Mouse (Mus musculus) hindbrain, embryonic 14.5 days (tissue): ENCODE data around the gene Gm21897. TPM values are rescaled to one million over a fixed set of nuclear protein-coding genes. Genes with fewer than 3 reads are reported as not detected.
A peak's percentile ranks its signal among the peaks of the same experiment; 100 is the strongest.
"Not testable (repeated sequence)": the region's sequence is repeated elsewhere in the genome, so short reads cannot be mapped to it uniquely, and the experiment has no call there.

Source experiments
- ATAC-seq: fragments of 200-750 bp; cut with Nextera tagmentation; 2 replicates; pipeline ENCODE4 v1.8.0; 2017; ENCODE audit warnings: moderate number of reproducible peaks, mild to moderate bottlenecking, moderate TSS enrichment, moderate library complexity; ENCODE audit not compliant: low FRiP score
- DNase-seq: peaks from one replicate; pipeline ENCODE4 v3.0.0-alpha.2; 2015; ENCODE audit warnings: low spot score
- H3K27ac ChIP-seq: fragments of 300-500 bp; sonication (generic); 2 replicates; pipeline ENCODE4 v1.5.1; 2014; ENCODE audit warnings: mild to moderate bottlenecking, moderate library complexity
- H3K27me3 ChIP-seq: fragments of 300-500 bp; sonication (generic); 2 replicates; pipeline ENCODE4 v1.6.1; 2014; ENCODE audit warnings: mild to moderate bottlenecking, low read length, mixed read lengths; ENCODE audit not compliant: control insufficient read depth, insufficient read depth
- H3K36me3 ChIP-seq: fragments of 300-500 bp; sonication (generic); replicated peaks from 2 replicates; pipeline ENCODE4 v1.6.1; 2014; ENCODE audit not compliant: control insufficient read depth, insufficient read depth
- H3K4me1 ChIP-seq: fragments of 300-500 bp; sonication (generic); replicated peaks from 2 replicates; pipeline ENCODE4 v1.6.1; 2014; ENCODE audit warnings: antibody characterized with exemption, low read length, mixed read lengths; ENCODE audit not compliant: control insufficient read depth, insufficient read depth
- H3K4me2 ChIP-seq: fragments of 300-500 bp; sonication (generic); replicated peaks from 2 replicates; pipeline ENCODE4 v1.6.1; 2014; ENCODE audit warnings: mild to moderate bottlenecking, moderate library complexity
- H3K4me3 ChIP-seq: fragments of 300-500 bp; sonication (generic); replicated peaks from 2 replicates; pipeline ENCODE4 v1.5.1; 2014; ENCODE audit warnings: mild to moderate bottlenecking, low read length
- H3K9ac ChIP-seq: fragments of 300-500 bp; sonication (generic); 2 replicates; pipeline ENCODE4 v1.6.1; 2014
- H3K9me3 ChIP-seq: fragments of 300-500 bp; sonication (generic); 2 replicates; pipeline ENCODE4 v1.6.1; 2016; ENCODE audit warnings: low read length; ENCODE audit not compliant: control insufficient read depth
- WGBS: fragments of 180-500 bp; shearing (Covaris S2); extraction: QIAGEN DNeasy Blood & Tissue Kit; methylation state at CpG from one replicate; pipeline ENCODE4 v1.1.7; 2014; 5-methylcytosine and 5-hydroxymethylcytosine counted together
- polyA plus RNA-seq: library from polyadenylated mRNA; unstranded; fragments of >200 nt; fragmentation: Nextera tagmentation; extraction: Ambion mirVana; gene quantifications from 2 replicates; pipeline ENCODE4 v1.2.1, GENCODE M21; 2014

Gene Gm21897
- not detected in 2 replicates for polyA plus RNA-seq

DNA sequence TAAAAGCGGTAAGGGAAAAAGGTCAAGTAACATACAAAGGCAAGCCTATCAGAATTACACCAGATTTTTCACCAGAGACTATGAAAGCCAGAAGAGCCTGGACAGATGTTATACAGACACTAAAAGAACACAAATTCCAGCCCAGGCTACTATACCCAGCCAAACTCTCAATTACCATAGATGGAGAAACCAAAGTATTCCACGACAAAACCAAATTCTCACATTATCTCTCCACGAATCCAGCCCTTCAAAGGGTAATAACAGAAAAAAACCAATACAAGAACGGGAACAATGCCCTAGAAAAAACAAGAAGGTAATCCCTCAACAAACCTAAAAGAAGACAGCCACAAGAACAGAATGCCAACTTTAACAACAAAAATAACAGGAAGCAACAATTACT, at the start of gene Gm21897:
Gm21897 (plus strand) TSS at position 301 of the 400 bp plus-strand sequence.
- not testable (repeated sequence) for H3K4me1 ChIP-seq, H3K4me3 ChIP-seq, H3K4me2 ChIP-seq, H3K27ac ChIP-seq, DNase-seq, H3K9me3 ChIP-seq, H3K9ac ChIP-seq, H3K36me3 ChIP-seq, ATAC-seq, H3K27me3 ChIP-seq
- no CpG with 5 or more reads among the region's 4 CpGs for WGBS

DNA sequence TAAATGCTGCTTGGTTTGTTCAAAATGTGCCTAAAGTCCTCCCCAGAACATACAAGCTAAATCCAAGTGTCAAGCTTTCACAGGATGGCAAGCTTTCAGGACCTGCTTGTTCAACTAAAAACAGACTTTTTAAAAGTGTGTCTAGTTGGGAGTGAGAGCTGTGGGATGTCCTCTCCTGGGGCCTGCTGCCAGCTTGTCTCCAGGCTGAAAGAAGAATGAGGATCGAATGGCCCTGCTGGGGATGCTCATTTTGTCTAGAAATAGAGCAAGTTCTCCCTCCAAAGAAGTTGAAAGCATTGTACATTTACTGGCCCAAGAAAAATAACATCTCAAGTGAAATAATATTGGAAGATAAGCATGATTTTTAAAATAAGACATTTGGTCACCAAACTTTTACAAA, 45.0 kb upstream of the Gm21897 start:
- H3K9me3 ChIP-seq = no peaks in the 10 kb centered on the region
- no peak overlapping the region for H3K9ac ChIP-seq
- no peak overlapping the region for H3K4me3 ChIP-seq
- no peak overlapping the region for H3K27ac ChIP-seq
- H3K4me2 ChIP-seq = no peak overlapping the region
- H3K27me3 ChIP-seq = no peaks in the 10 kb centered on the region
- WGBS = 63% methylated on average over 1 of the region's 1 CpGs
- H3K36me3 ChIP-seq = no peaks in the 10 kb centered on the region
- H3K4me1 ChIP-seq = no peaks in the 10 kb centered on the region
- no peak for DNase-seq
- ATAC-seq = no peak

DNA sequence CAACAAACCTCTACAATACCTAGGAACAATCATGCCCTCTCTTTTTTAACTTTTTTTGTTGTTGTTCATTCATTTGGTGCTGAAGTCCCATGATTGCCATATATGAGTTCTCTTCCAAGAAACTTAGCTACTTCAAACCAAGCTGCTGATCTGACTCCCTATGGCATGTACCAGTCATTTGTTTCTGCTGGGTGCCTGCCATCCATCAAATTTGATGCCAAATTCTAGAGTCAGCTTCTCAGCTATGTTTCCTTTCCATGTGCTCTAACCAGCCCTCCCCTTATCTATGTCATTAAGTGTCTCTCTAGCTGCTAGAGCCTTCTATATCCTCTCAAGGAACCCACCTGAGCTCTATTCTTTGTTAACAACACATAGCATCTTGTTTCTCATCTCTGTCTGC, 39.8 kb upstream of the Gm21897 start:
- Histone ChIP-seq H3K27ac (no peak overlapping the region), H3K4me1 (no peaks in the 10 kb centered on the region), H3K27me3 (no peaks in the 10 kb centered on the region), H3K4me2 (no peak overlapping the region), H3K4me3 (no peak overlapping the region), H3K36me3 (no peaks in the 10 kb centered on the region), H3K9ac (no peak overlapping the region), H3K9me3 (no peaks in the 10 kb centered on the region)
- DNase-seq = no peak
- no peak for ATAC-seq

DNA sequence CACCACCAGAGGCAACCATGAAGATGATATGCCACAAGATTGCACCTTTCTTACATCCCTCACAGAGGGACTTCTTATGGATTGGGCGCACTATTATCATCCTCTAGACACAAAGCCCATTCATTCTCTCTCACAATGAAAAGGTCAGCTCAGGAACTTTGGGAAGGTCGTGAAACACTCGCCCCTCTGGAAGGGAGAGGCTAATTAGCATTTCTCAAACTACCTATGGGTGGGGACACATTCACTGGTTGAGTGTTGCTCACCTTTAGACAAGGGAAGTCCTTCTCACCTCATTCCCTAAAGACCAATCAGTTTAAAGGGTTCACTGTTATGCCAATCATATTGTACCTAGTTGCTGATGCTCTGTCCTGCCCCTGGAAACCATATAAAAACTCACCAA, 24.2 kb upstream of the Gm21897 start:
- Histone ChIP-seq H3K9me3 (no peaks in the 10 kb centered on the region), H3K36me3 (no peaks in the 10 kb centered on the region), H3K9ac (no peak overlapping the region), H3K4me1 (no peaks in the 10 kb centered on the region), H3K4me3 (no peak overlapping the region), H3K27ac (no peak overlapping the region), H3K4me2 (no peak overlapping the region), H3K27me3 (no peaks in the 10 kb centered on the region)
- 59% methylated on average over 3 of the region's 3 CpGs for WGBS
- no peak for ATAC-seq
- no peak for DNase-seq

DNA sequence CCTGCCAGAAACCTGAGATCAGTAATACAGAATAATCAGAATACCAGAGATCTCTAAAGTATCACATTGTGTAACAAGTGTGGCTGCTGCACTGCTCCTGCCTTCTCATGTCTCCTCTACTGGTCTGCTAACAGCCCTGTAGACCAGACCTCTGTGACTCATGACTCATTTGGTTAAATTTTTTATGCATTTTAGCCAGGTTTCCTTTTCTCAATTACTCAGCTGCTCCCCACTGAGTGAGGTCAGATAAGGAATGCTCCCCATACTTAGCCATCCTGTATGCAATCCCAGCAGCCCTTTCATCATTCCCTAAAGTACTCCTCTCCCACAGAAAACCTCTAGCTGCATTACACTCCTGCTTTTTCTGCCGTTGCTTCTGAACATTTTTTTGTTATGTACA, 23.0 kb upstream of the Gm21897 start:
- Histone ChIP-seq H3K4me2 (no peak overlapping the region), H3K9ac (no peak overlapping the region), H3K4me1 (no peaks in the 10 kb centered on the region), H3K9me3 (no peaks in the 10 kb centered on the region), H3K27ac (no peak overlapping the region), H3K36me3 (no peaks in the 10 kb centered on the region), H3K27me3 (no peaks in the 10 kb centered on the region), H3K4me3 (no peak overlapping the region)
- ATAC-seq = no peak
- 68% methylated on average over 1 of the region's 1 CpGs for WGBS
- DNase-seq = no peak

DNA sequence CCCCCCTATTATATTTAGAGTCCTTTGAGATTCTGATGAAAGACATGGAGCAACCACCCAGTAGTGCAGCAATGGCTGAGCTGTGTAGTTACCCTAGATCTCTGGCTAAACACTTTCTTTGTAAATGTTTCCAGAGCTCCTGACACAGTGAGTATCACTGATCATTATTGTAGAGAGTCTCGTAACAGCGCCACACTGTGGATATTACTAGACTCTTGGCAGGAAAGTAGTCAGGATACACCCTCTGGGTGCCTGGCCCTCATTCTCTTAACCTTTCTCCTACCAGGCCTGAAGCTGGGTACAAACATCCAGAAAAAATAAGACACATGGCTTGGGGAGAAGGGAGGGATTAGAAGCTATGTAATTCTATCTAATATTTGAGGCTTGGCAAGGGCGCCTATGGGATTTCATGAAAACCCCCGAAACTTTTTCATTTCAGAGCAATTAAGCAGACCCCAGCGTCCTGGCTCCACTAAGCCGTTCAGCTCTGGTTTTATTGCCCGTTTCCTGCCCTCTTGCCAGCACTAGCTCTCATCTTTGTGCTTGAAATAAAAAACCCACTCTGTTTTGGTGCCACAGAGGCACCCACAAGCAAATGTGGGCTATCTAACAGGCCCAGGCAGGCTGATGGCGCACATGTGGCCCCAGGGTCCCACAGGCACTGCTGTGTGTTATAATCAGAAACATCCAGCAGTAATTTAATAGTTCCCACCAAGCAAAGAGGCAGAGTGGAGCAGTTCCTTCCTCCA, 22.2 kb upstream of the Gm21897 start:
- Histone ChIP-seq H3K4me3 (no peak overlapping the region), H3K4me2 (no peak overlapping the region), H3K27me3 (no peaks in the 10 kb centered on the region), H3K27ac (no peak overlapping the region), H3K4me1 (no peaks in the 10 kb centered on the region), H3K36me3 (no peaks in the 10 kb centered on the region), H3K9ac (no peak overlapping the region), H3K9me3 (no peaks in the 10 kb centered on the region)
- ATAC-seq (no peak), DNase-seq (peak; percentile 48)
- WGBS = 73% methylated on average over 8 of the region's 8 CpGs

DNA sequence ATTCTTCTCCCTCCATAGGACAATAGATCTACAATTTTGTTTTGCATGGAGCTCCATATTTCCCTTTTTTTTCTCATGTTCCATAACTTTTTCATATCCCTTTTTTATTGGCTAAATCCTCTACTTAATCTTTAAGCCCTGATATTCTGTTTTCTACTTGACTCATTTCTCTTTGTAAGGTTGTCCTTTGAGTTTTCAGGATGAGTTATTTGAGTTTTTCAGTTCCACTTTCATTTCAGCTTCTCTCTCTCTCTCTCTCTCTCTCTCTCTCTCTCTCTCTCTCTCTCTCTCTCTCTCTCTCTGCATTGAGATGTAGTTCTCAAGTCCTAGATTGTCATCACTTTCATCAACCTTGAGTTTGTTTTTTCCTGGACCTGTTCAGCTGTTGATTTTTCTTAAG, 17.3 kb downstream of the Gm21897 start:
- no peak overlapping the region for H3K27ac ChIP-seq
- H3K36me3 ChIP-seq = no peaks in the 10 kb centered on the region
- no peak overlapping the region for H3K4me3 ChIP-seq
- ATAC-seq (no peak), DNase-seq (peak; percentile 8)
- no peaks in the 10 kb centered on the region for H3K9me3 ChIP-seq
- H3K9ac ChIP-seq = no peak overlapping the region
- H3K27me3 ChIP-seq = no peaks in the 10 kb centered on the region
- H3K4me1 ChIP-seq = no peaks in the 10 kb centered on the region
- no peak overlapping the region for H3K4me2 ChIP-seq

DNA sequence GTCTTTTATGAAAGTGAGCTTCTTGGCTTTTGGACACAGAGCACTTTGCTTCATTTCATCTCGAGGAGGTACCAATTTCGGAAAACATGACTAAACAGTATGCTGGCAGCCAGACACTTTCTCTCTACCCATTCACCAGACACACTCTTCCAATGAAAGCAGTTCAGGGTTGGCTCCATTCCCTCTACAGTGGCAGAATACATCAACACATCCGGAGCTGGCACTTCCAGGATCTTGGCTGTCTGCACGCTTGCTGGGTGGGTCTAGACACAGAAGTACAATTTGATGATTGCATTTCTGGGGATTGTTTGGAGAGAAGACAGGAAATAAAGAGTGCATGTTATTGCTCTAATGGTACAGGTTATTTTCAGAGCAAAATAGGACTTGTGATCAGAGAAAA, 21.8 kb downstream of the Gm21897 start:
- Histone ChIP-seq H3K27me3 (no peaks in the 10 kb centered on the region), H3K9ac (no peak overlapping the region), H3K4me3 (no peak overlapping the region), H3K9me3 (no peaks in the 10 kb centered on the region), H3K36me3 (no peaks in the 10 kb centered on the region), H3K4me1 (no peaks in the 10 kb centered on the region), H3K4me2 (no peak overlapping the region), H3K27ac (no peak overlapping the region)
- 81% methylated on average over 4 of the region's 4 CpGs for WGBS
- ATAC-seq (no peak), DNase-seq (no peak)

DNA sequence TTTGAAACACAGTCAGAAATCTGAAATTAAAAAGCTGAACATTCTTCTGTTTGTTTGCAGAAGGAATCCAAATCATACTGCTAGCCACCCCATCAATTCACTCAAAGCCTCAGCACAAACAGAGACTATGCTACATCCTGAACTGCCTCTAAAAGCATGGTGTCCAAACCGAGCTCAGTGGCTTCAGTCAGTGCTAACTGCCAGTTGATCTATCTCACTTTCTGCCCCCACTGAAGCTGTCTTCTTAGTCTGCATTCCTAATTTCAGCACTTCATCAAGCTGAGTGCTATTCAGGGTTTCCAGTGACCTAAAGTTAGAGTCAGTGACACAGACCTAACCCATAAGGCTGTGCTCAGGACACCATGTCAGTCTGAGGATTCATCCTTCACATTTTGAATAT, 28.8 kb downstream of the Gm21897 start:
- no peaks in the 10 kb centered on the region for H3K4me1 ChIP-seq
- no peak overlapping the region for H3K27ac ChIP-seq
- ATAC-seq = no peak
- H3K4me3 ChIP-seq = no peak overlapping the region
- H3K27me3 ChIP-seq = no peaks in the 10 kb centered on the region
- H3K36me3 ChIP-seq = no peaks in the 10 kb centered on the region
- no peak overlapping the region for H3K9ac ChIP-seq
- no peak overlapping the region for H3K4me2 ChIP-seq
- no peaks in the 10 kb centered on the region for H3K9me3 ChIP-seq
- 84% methylated on average over 1 of the region's 1 CpGs for WGBS
- DNase-seq = no peak

DNA sequence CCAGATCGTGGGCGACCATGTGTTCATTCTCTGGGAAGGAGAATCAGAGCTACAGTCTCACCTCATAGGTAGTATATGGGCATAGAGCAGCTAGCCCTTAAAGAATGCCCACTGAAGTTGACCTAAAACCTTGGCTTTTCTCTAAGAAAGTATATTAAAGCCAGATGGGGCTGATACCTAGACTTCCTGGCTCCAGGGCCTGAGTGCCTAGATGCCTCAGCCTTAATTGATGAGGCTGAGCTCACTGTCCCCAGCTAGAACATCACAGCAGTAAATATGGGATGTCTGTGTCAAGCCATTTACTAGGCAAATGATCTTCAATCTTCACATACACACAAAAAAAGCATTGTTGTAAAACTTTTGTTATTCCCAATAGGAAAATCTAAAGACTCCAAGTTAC, 32.1 kb downstream of the Gm21897 start:
- H3K4me2 ChIP-seq = no peak overlapping the region
- no peak for DNase-seq
- WGBS = 83% methylated on average over 2 of the region's 2 CpGs

More for the DNA sequence above, 32.1 kb downstream of the Gm21897 start:
- Histone ChIP-seq H3K27ac (no peak overlapping the region), H3K9ac (no peak overlapping the region), H3K27me3 (no peaks in the 10 kb centered on the region), H3K4me3 (no peak overlapping the region), H3K4me1 (no peaks in the 10 kb centered on the region), H3K36me3 (no peaks in the 10 kb centered on the region), H3K9me3 (no peaks in the 10 kb centered on the region)
- ATAC-seq = no peak
